Mouse (Mus musculus) embryonic facial prominence, embryonic 10.5 days (tissue): Measurements from ENCODE around the gene Defb18. TPM values are rescaled to one million over a fixed set of nuclear protein-coding genes. Genes with fewer than 3 reads are reported as not detected.
"Not testable (repeated sequence)": the region's sequence is repeated elsewhere in the genome, so short reads cannot be mapped to it uniquely, and the experiment has no call there.

Experiments
- DNase-seq: peaks from one replicate; pipeline ENCODE4 v3.0.0-alpha.2; 2017; ENCODE audit warnings: low spot score
- H3K27ac ChIP-seq: fragments of 300-500 bp; sonication (generic); replicated peaks from 2 replicates; pipeline ENCODE4 v1.5.1; 2016; ENCODE audit warnings: mild to moderate bottlenecking
- H3K27me3 ChIP-seq: fragments of 300-500 bp; sonication (generic); replicated peaks from 2 replicates; pipeline ENCODE4 v1.6.1; 2016; ENCODE audit warnings: low read depth, mild to moderate bottlenecking; ENCODE audit not compliant: poor library complexity, severe bottlenecking
- H3K36me3 ChIP-seq: fragments of 300-500 bp; sonication (generic); replicated peaks from 2 replicates; pipeline ENCODE4 v1.6.1; 2016; ENCODE audit warnings: mild to moderate bottlenecking, moderate library complexity
- H3K4me1 ChIP-seq: fragments of 300-500 bp; sonication (generic); 2 replicates; pipeline ENCODE4 v1.6.1; 2016
- H3K4me3 ChIP-seq: fragments of 300-500 bp; sonication (generic); 2 replicates; pipeline ENCODE4 v1.5.1; 2016; ENCODE audit warnings: mild to moderate bottlenecking, moderate library complexity
- H3K9me3 ChIP-seq: fragments of 300-500 bp; sonication (generic); 2 replicates; pipeline ENCODE4 v1.6.1; 2016; ENCODE audit warnings: mild to moderate bottlenecking
- WGBS: fragments of 180-500 bp; shearing (Covaris S2); methylation state at CpG from one replicate; pipeline ENCODE4 v1.1.7; 2016; 5-methylcytosine and 5-hydroxymethylcytosine counted together
- polyA plus RNA-seq: library from polyadenylated mRNA; unstranded; fragments of >200 nt; fragmentation: Nextera tagmentation; extraction: Ambion mirVana; gene quantifications from 2 replicates; pipeline ENCODE4 v1.2.1, GENCODE M21; 2016

Gene Defb18
- polyA plus RNA-seq = not detected in 2 replicates

DNA sequence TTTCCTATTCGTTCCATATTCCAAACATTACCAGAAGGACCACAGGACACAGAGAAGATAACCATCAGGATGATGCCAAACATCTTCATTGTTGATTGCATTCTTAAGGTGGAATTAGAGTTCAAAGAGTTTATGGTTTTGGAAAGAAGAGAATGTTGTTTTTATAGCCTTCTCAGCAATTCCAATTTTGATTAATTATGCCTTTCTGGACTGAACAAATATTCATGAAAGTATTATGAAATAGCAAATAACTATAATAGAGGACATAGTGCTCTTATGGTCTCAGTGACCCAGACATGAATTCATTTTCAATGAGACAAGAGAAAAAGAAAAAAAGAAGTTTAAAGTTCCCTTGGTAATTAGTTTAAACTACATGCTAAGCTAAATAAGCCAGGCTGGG, at the start of gene Defb18:
TSS of gene Defb18 (minus strand) at position 101 of the 400 bp plus-strand sequence.
- 77% methylated on average over 1 of the region's 1 CpGs for WGBS
- Histone ChIP-seq H3K27me3 (no peaks in the 10 kb centered on the region), H3K36me3 (no peaks in the 10 kb centered on the region), H3K27ac (no peak within 1 kb of the TSS), H3K4me3 (no peak within 1 kb of the TSS), H3K9me3 (no peaks in the 10 kb centered on the region), H3K4me1 (no peaks in the 10 kb centered on the region)
- DNase-seq = no peak

DNA sequence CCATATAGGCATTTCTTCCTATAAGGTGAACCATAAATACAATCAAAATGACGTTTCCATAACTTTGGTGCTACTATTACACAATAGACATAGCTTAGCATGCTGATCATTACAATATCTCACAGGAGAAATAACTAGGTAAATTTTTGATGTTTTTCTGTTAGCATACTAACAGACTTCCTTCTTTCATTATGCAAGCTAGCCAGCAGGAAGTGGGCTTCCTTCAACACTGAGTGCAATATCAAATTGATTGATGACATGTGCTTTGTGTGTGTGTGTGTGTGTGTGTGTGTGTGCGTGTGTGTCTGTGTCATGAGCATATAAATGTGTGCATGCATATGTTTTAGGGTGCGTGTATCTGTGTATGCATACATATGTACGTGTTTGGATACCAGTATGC, 33.9 kb upstream of the Defb18 start:
- DNase-seq = no peak
- Histone ChIP-seq H3K27ac (no peak overlapping the region), H3K9me3 (no peaks in the 10 kb centered on the region), H3K27me3 (no peaks in the 10 kb centered on the region), H3K4me3 (no peak overlapping the region), H3K36me3 (no peaks in the 10 kb centered on the region), H3K4me1 (no peaks in the 10 kb centered on the region)
- WGBS = 89% methylated on average over 4 of the region's 4 CpGs

DNA sequence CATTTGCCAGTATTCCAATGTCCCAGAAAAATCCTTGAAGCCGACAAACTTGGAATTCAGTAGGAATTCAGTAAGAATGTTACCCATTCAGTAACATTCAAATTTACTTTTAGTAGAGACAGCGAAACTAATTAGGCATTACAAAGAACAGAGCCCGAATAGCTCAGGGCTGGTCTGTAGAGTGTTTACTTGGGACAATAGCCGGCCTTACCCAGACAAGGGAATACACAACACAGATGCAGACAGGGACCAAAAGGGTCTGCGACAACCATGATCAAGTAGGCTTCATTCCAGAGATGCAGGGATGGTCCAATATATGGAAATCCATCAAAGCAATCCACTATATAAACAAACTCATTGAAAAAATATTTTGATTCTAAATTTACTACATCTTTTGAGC, 31.6 kb upstream of the Defb18 start:
- Histone ChIP-seq H3K4me1 (no peaks in the 10 kb centered on the region), H3K27ac (no peak overlapping the region), H3K4me3 (no peak overlapping the region), H3K27me3 (no peaks in the 10 kb centered on the region), H3K9me3 (no peaks in the 10 kb centered on the region), H3K36me3 (no peaks in the 10 kb centered on the region)
- 69% methylated on average over 5 of the region's 5 CpGs for WGBS
- DNase-seq = no peak

DNA sequence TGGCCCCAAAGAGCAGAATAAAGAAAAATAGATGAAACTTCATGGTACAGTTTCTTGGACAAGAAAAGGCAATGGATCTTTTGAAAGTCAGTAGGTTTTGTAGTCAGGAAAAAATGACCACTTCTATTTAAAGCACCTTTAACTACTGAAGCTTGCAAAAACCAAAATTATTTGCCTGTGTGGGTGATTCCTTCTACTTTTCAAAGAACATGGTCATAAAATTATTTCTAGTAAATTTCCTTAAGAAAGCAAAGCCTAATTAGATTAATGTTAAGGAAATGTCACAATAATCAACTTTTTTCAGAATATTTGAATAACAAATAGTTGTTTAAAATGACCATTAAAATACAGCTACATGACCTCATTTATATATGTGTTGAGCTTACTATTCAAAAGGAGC, 27.8 kb upstream of the Defb18 start, which contains the start of gene Defb41:
TSS of gene Defb41 (minus strand) at position 101 of the 400 bp plus-strand sequence.
- H3K36me3 ChIP-seq = no peaks in the 10 kb centered on the region
- no peak within 1 kb of the TSS for H3K27ac ChIP-seq
- H3K4me3 ChIP-seq = no peak within 1 kb of the TSS
- no peak for DNase-seq
- H3K27me3 ChIP-seq = no peaks in the 10 kb centered on the region
- H3K4me1 ChIP-seq = no peaks in the 10 kb centered on the region
- no peaks in the 10 kb centered on the region for H3K9me3 ChIP-seq

DNA sequence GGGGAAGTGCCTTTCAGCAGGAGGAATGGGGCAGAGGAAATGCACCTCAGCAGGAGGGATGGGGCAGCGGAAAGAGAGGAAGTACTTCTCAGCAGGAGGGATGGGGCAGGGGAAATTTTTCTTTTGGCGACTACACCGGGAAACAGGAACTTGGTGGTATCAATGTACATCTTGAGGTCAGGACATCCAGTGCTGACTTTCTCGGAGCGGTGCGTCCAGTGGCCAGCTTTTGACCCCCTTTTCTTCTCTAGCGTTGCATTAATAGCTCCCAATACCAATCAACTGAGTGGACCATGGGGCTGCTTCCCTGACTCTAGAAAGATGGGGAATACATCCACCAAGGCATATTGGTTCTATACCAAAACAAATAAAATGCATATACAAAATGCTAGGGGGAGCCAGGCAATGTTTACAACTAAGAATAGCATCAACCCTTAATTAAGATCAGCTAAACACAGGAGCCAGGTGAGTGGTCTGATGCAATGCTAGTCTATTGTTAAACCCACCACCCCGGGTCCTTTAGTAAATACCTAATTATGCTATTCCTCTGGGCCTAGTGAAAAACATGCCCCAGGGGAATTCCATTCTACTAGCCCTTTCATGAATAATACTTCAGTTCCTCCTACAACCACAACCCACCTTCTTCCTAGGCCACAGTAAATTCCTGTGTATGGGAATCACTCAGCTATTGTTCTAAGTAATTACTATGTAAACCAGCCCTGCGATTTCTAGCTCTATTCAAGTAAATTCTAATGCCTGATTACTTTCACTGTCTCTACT, 8.7 kb upstream of the Defb18 start:
- H3K36me3 ChIP-seq, H3K27ac ChIP-seq, H3K9me3 ChIP-seq, DNase-seq, H3K27me3 ChIP-seq, H3K4me1 ChIP-seq, H3K4me3 ChIP-seq: not testable (repeated sequence)
- 85% methylated on average over 9 of the region's 9 CpGs for WGBS

DNA sequence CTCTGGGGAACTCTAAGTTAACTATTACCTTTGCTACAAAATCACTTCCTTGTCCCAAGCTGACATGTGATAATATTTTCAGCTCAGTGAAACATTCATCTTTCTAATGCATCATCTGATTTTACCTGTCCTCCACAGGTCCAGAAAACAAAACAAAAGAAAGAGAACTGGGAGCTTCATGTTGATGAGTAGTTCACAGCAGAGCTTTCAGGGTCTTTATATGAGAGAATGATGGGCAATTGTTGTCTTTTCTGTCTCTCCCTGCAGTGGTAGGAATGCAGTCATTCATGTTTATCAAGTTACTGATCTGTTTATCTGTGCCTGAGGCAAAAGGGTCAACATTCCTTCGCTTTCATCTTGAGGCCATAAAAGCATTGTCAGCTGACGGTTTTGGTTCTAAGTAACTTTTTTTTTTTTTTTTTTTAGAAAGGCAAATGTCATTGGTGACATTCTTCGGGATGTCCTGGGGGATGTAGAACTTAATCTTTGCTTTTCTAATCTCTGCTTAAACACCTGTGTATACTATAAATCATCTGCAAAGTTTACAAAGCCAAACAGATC, 13.8 kb downstream of the Defb18 start:
- H3K9me3 ChIP-seq = no peaks in the 10 kb centered on the region
- DNase-seq = peak; percentile 10
- no peaks in the 10 kb centered on the region for H3K4me1 ChIP-seq
- H3K36me3 ChIP-seq = no peaks in the 10 kb centered on the region
- H3K27me3 ChIP-seq = no peaks in the 10 kb centered on the region
- 26% methylated on average over 3 of the region's 3 CpGs for WGBS
- H3K4me3 ChIP-seq = no peak overlapping the region
- H3K27ac ChIP-seq = no peak overlapping the region

DNA sequence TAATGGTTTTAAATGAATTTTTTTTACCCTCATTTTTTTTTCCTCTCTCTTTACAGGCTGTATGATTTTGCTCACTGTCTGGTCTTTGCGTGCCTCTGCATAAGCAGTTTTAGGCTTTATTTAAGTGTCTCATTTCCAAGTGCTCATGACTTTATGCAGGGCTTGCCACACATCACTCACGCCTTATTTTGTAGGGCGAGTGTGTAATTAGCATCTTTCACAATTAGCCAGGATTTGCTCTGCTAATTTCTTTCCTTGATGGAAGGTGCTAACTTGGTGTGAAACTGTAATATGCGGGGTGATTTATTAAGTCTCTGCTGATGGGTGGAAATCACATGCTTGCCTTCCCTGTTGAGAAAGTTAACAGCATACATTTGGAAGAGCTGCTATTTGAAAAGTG, 45.5 kb downstream of the Defb18 start:
- no peak overlapping the region for H3K4me3 ChIP-seq
- no peaks in the 10 kb centered on the region for H3K27me3 ChIP-seq
- H3K9me3 ChIP-seq = no peaks in the 10 kb centered on the region
- DNase-seq = no peak
- H3K27ac ChIP-seq = no peak overlapping the region
- H3K36me3 ChIP-seq = no peaks in the 10 kb centered on the region
- WGBS = 47% methylated on average over 4 of the region's 4 CpGs
- H3K4me1 ChIP-seq = no peaks in the 10 kb centered on the region

DNA sequence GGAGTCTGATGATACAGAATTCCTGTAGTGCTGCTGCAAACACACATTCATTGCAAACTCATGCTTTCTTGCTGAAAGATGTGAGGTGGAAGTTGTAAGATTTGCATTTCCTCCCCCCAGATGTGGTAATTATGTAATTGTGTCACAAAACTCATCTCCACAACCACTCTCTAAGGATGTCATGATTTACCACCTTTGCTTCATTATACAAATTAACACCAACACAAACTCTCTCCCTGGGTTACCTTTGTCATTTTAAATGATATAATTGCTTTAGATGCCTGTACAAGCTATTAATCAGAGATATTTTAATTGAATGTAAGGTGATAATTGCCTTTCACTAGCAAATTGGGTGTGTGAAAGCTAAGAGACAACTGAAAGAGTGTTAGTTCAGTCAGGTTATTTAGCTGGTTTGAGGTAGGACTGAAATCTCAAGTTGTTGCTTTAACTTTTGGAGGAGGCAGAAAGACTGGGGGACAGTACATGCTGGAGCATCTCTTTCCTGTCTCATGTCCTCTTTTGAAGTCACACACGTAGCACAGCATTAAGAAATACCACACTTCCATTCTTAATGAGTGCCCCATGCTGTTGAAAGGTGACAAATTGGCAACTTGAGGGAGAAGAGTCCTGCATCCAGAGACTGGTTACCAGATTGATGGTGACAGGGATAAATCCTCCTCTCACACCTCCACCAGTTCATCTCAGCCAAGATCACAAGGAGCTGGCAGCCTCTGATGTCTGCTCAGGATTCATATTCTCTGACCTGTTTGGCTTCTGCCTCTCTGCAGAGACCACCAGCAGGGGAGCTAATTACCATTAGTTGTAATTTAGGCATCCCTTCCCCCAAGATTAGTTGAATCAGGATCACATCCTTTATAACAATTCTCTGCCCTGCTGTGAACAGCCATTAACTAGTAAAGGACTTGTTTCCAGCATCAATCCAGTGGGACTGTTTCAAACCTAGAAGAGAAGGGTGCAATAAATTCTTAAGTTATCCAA, 46.2 kb downstream of the Defb18 start:
- no peak for DNase-seq
- WGBS = 9% methylated on average over 1 of the region's 1 CpGs

More for the DNA sequence above, 46.2 kb downstream of the Defb18 start:
- Histone ChIP-seq H3K9me3 (no peaks in the 10 kb centered on the region), H3K27ac (no peak overlapping the region), H3K4me1 (no peaks in the 10 kb centered on the region), H3K4me3 (no peak overlapping the region), H3K36me3 (no peaks in the 10 kb centered on the region), H3K27me3 (no peaks in the 10 kb centered on the region)

Other genes with a start within 250 kb of the Defb18 start
- gene Crisp4, start 91.5 kb downstream of the Defb18 start, polyA plus RNA-seq = not detected in 2 replicates
- gene Defb41, start 27.7 kb upstream of the Defb18 start, polyA plus RNA-seq = not detected in 2 replicates